Mouse (Mus musculus) urinary bladder, postnatal 25 days (tissue): ENCODE measurements around the gene Krtcap2.

Experiments
- DNase-seq: peaks from one replicate; pipeline ENCODE4 v3.0.0; 2022; ENCODE audit warnings: low spot score

Krtcap2 gene

GRCm38 (mm10) chr3:89281579-89282290, 36.0 kb downstream of the Krtcap2 start:
- DNase-seq, result peak; percentile 92

GRCm38 (mm10) chr3:89282291-89282643, 36.5 kb downstream of the Krtcap2 start:
- no peak for DNase-seq

GRCm38 (mm10) chr3:89284261-89284660, 38.5 kb downstream of the Krtcap2 start:
- no peak for DNase-seq

- DNase-seq, result no peak
Measured at GRCm38 (mm10) chr3:89285526-89285925, 39.8 kb downstream of the Krtcap2 start.

GRCm38 (mm10) chr3:89287286-89287685, 41.5 kb downstream of the Krtcap2 start:
- no peak for DNase-seq

GRCm38 (mm10) chr3:89288503-89288928, 42.8 kb downstream of the Krtcap2 start:
- no peak for DNase-seq

GRCm38 (mm10) chr3:89291874-89292273, 46.1 kb downstream of the Krtcap2 start:
- DNase-seq, result no peak

- DNase-seq, result no peak
Measured at GRCm38 (mm10) chr3:89292303-89292702, 46.5 kb downstream of the Krtcap2 start.

- no peak for DNase-seq
Measured at GRCm38 (mm10) chr3:89293247-89293918, 47.6 kb downstream of the Krtcap2 start.

- no peak for DNase-seq
Measured at GRCm38 (mm10) chr3:89294195-89294594, 48.4 kb downstream of the Krtcap2 start.

GRCm38 (mm10) chr3:89295685-89296230, 50.0 kb downstream of the Krtcap2 start:
- no peak for DNase-seq

- DNase-seq, result no peak
Measured at GRCm38 (mm10) chr3:89296761-89297396, 51.1 kb downstream of the Krtcap2 start.

GRCm38 (mm10) chr3:89298908-89299307, 53.1 kb downstream of the Krtcap2 start:
- no peak for DNase-seq

GRCm38 (mm10) chr3:89299499-89299898, 53.7 kb downstream of the Krtcap2 start:
- no peak for DNase-seq
